Comparison of ENCODE assay signal across 27 mouse cellular contexts in the genomic region with DNA sequence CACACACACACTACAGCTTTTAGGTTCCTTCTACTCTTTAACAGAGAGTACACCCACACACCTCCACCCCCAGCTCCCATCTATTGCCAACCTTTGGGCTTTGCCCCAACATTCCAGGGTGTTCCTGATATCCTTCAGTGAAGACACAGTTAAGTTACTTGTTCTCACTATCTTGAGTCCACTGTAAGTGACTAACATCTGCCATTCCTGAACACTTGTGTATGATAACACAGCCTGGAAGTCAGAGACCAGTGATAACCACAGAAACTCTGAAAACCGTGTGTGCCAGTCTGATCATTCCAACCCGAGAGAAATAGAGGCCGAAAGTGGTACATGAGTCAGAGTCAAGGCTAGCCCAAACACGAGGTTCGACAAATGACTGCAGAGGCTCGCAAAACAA. TPM values are rescaled to one million over a fixed set of nuclear protein-coding genes. Genes with fewer than 3 reads are reported as not detected.
DNase-seq lines count a peak whose midpoint lies in the region; ATAC-seq and TF ChIP-seq lines count a peak whose summit lies in the region.
"Had no signal": no experiment of that assay in that cellular context is flagged by ENCODE, and none has a peak within 500 bp of the region (broad histone marks: within the 10 kb centered on the region; RNA-seq: fewer than 3 reads in every experiment).

No protein-coding gene starts in this region.

- H3K4me1 ChIP-seq in heart, embryonic 11.5 days (ENCODE audit: control insufficient read depth, insufficient read depth, low read length) = peaks cover 74% of the 10 kb centered on the region
- H3K4me1 ChIP-seq in heart, embryonic 16.5 days (ENCODE audit: control insufficient read depth, insufficient read depth, low read length) = peaks cover 70% of the 10 kb centered on the region
- peaks cover 10% of the 10 kb centered on the region; the same call in 1 of the 2 replicates for H3K4me1 ChIP-seq in lung, postnatal 0 days (ENCODE audit: insufficient read depth, low read depth, low read length)
- H3K4me1 ChIP-seq: liver, embryonic 15.5 days had no signal

- H3K27me3 ChIP-seq in heart, embryonic 11.5 days (ENCODE audit: control insufficient read depth, insufficient read depth, low read length) = no peaks in the 10 kb centered on the region
- no peaks in the 10 kb centered on the region for H3K27me3 ChIP-seq in heart, embryonic 16.5 days (ENCODE audit: control insufficient read depth, insufficient read depth, low read length)
- H3K27me3 ChIP-seq in lung, postnatal 0 days (replicated peaks; ENCODE audit: insufficient read depth, low read length) = no peaks in the 10 kb centered on the region
- H3K27me3 ChIP-seq: embryonic facial prominence, embryonic 15.5 days; forebrain, embryonic 12.5 days; limb, embryonic 12.5 days; liver, embryonic 15.5 days; midbrain, embryonic 12.5 days; neural tube, embryonic 12.5 days had no signal

- H3K9me3 ChIP-seq in heart, embryonic 11.5 days (replicated peaks; ENCODE audit: control insufficient read depth, low read length) = no peaks in the 10 kb centered on the region
- H3K9me3 ChIP-seq in heart, embryonic 16.5 days (replicated peaks; ENCODE audit: control insufficient read depth, low read length) = no peaks in the 10 kb centered on the region
- no peaks in the 10 kb centered on the region for H3K9me3 ChIP-seq in lung, postnatal 0 days (ENCODE audit: low read length)
- H3K9me3 ChIP-seq: embryonic facial prominence, embryonic 10.5 days; embryonic facial prominence, embryonic 15.5 days; forebrain, embryonic 12.5 days; G1E; limb, embryonic 12.5 days; liver, embryonic 15.5 days; midbrain, embryonic 12.5 days; neural tube, embryonic 12.5 days had no signal

- no peaks in the 10 kb centered on the region for H3K36me3 ChIP-seq in heart, embryonic 11.5 days (ENCODE audit: control insufficient read depth, insufficient read depth, low read length)
- H3K36me3 ChIP-seq in heart, embryonic 16.5 days (ENCODE audit: control insufficient read depth, insufficient read depth) = no peaks in the 10 kb centered on the region
- H3K36me3 ChIP-seq in lung, postnatal 0 days (ENCODE audit: insufficient read depth, low read length) = no peaks in the 10 kb centered on the region
- H3K36me3 ChIP-seq: embryonic facial prominence, embryonic 10.5 days; embryonic facial prominence, embryonic 15.5 days; forebrain, embryonic 12.5 days; G1E; liver, embryonic 15.5 days; midbrain, embryonic 12.5 days; neural tube, embryonic 12.5 days had no signal

- TF ChIP-seq EP300 in lung, postnatal 0 days (IDR thresholded peaks at IDR 0.05) = no peak

- no peak overlapping the region; the same call in 1 of the 2 replicates for H3K4me2 ChIP-seq in heart, embryonic 11.5 days
- H3K4me2 ChIP-seq in heart, embryonic 16.5 days (ENCODE audit: low read depth, low read length) = peak overlapping the region; percentile 24; the same call in 1 of the 2 replicates
- no peak overlapping the region for H3K4me2 ChIP-seq in lung, postnatal 0 days (replicated peaks; ENCODE audit: low read depth, low read length)
- H3K4me2 ChIP-seq: embryonic facial prominence, embryonic 15.5 days; forebrain, embryonic 12.5 days; limb, embryonic 12.5 days; liver, embryonic 15.5 days; midbrain, embryonic 12.5 days; neural tube, embryonic 12.5 days had no signal

- no peak for TF ChIP-seq CTCF in lung, postnatal 0 days (IDR thresholded peaks at IDR 0.05)

- no peak overlapping the region for H3K9ac ChIP-seq in heart, embryonic 11.5 days (ENCODE audit: low read depth, low read length)
- H3K9ac ChIP-seq in heart, embryonic 16.5 days (ENCODE audit: low read length) = no peak overlapping the region
- H3K9ac ChIP-seq in lung, postnatal 0 days (replicated peaks; ENCODE audit: low read depth) = no peak overlapping the region
- H3K9ac ChIP-seq: embryonic facial prominence, embryonic 15.5 days; forebrain, embryonic 12.5 days; limb, embryonic 12.5 days; liver, embryonic 15.5 days; midbrain, embryonic 12.5 days; neural tube, embryonic 12.5 days had no signal

- no peak for DNase-seq in heart, adult 11 months
- DNase-seq in heart, adult 9 months (ENCODE audit: low spot score in 2 of 2) = no peak
- peak; percentile 34 for DNase-seq in lung, postnatal 0 days (ENCODE audit: low spot score)
- no peak for DNase-seq in lung, adult 18-20 months
- DNase-seq in adrenal gland, postnatal 10 days = no peak
- DNase-seq: adrenal gland, adult 8-10 months; cerebellum, adult 8-10 months; cerebellum, postnatal 25 days; gastrocnemius, postnatal 14 days; right cerebral cortex, adult 18-20 months; right cerebral cortex, postnatal 4 days; thymus, adult 2 months; thymus, postnatal 4 days had no signal

- ATAC-seq in heart, embryonic 11.5 days (replicated peaks; ENCODE audit: insufficient number of reproducible peaks, low FRiP score, low TSS enrichment) = no peak
- 0 out of 2 replicates have a peak, but pooled peaks have one; percentile 9 for ATAC-seq in heart, embryonic 16.5 days (replicated peaks; ENCODE audit: extremely low read depth, insufficient read depth, low FRiP score)
- peak; percentile 21 for ATAC-seq in lung, postnatal 0 days
- ATAC-seq: hindbrain, embryonic 16.5 days had no signal

- H3K27ac ChIP-seq in heart, embryonic 11.5 days (ENCODE audit: low read depth, low read length) = peak overlapping the region; percentile 60
- peak overlapping the region; percentile 86 for H3K27ac ChIP-seq in heart, embryonic 16.5 days (ENCODE audit: low read length)
- peak overlapping the region; percentile 34 for H3K27ac ChIP-seq in lung, postnatal 0 days (ENCODE audit: low read length)
- H3K27ac ChIP-seq: embryonic facial prominence, embryonic 10.5 days; embryonic facial prominence, embryonic 15.5 days; forebrain, embryonic 12.5 days; layer of hippocampus, adult 2 months; left cerebral cortex, adult 2 months; limb, embryonic 12.5 days; liver, embryonic 15.5 days; midbrain, embryonic 12.5 days; neural tube, embryonic 12.5 days had no signal

- 30% methylated on average over 6 of the region's 6 CpGs for WGBS in heart, embryonic 11.5 days (ENCODE audit: insufficient replicate concordance)
- WGBS in heart, embryonic 16.5 days = 45% methylated on average over 6 of the region's 6 CpGs
- WGBS in lung, postnatal 0 days = 57% methylated on average over 6 of the region's 6 CpGs

- no peak overlapping the region for H3K4me3 ChIP-seq in heart, embryonic 11.5 days (ENCODE audit: low read depth, low read length)
- no peak overlapping the region for H3K4me3 ChIP-seq in heart, embryonic 16.5 days (ENCODE audit: low read length)
- no peak overlapping the region for H3K4me3 ChIP-seq in lung, postnatal 0 days (ENCODE audit: low read depth, low read length)
- H3K4me3 ChIP-seq: embryonic facial prominence, embryonic 10.5 days; embryonic facial prominence, embryonic 15.5 days; forebrain, embryonic 12.5 days; layer of hippocampus, adult 2 months; left cerebral cortex, adult 2 months; limb, embryonic 12.5 days; liver, embryonic 15.5 days; midbrain, embryonic 12.5 days; myocyte; neural tube, embryonic 12.5 days had no signal

RNA-seq across cellular contexts. Expression of a gene that starts 53.4 kb away (rescaled TPM):
- 42.9 and 52.9 TPM in 2 replicates for polyA plus RNA-seq in heart, embryonic 11.5 days (2014; fragmentation: Nextera tagmentation; extraction: Ambion mirVana)
- polyA plus RNA-seq in heart, embryonic 16.5 days (2015; fragmentation: Nextera tagmentation; extraction: Ambion mirVana) = 28.0 and 28.2 TPM in 2 replicates
- polyA plus RNA-seq in lung, postnatal 0 days (2015; fragmentation: Nextera tagmentation; extraction: Ambion mirVana) = 23.6 and 23.8 TPM in 2 replicates
- 10 to 100 TPM; 42.8 to 46.2 TPM for total RNA-seq in adrenal gland, postnatal 10 days (2021)
- polyA plus RNA-seq: G1E had no signal

Comparison
In these comparisons a context has a peak if more than half of its experiments do, and no peak if none do; other contexts are left out.
1. H3K27ac ChIP-seq: peak in every context shown above with its lines; median percentile 86 in heart, embryonic 16.5 days; 60 in heart, embryonic 11.5 days; 34 in lung, postnatal 0 days.